Mouse (Mus musculus): Measurements from ENCODE around the gene Spink8. TPM values are rescaled to one million over a fixed set of nuclear protein-coding genes. Genes with fewer than 3 reads are reported as not detected.
"Not testable (repeated sequence)": the region's sequence is repeated elsewhere in the genome, so short reads cannot be mapped to it uniquely, and the experiment has no call there.

Gene Spink8
- polyA plus RNA-seq (2015; fragmentation: Nextera tagmentation; extraction: Ambion mirVana) = not detected in 2 replicates

GRCm38 (mm10) chr9:109811980-109812379, at the start of gene Spink8:
Spink8 (plus strand) TSS chr9:109812280.
- no peak within 1 kb of the TSS for H3K27ac ChIP-seq (ENCODE audit: low read length)
- H3K9ac ChIP-seq (ENCODE audit: low read length) = no peak within 1 kb of the TSS
- H3K9me3 ChIP-seq (ENCODE audit: control insufficient read depth, low read length) = no peaks in the 10 kb centered on the region
- H3K36me3 ChIP-seq (ENCODE audit: control insufficient read depth, insufficient read depth, low read length) = no peaks in the 10 kb centered on the region
- no peak for ATAC-seq (ENCODE audit: low read depth)
- no peak within 1 kb of the TSS for H3K4me3 ChIP-seq (ENCODE audit: low read length)
- 73% methylated on average over 1 of the region's 1 CpGs for WGBS
- no peaks in the 10 kb centered on the region for H3K27me3 ChIP-seq (ENCODE audit: control insufficient read depth, insufficient read depth, low read depth, low read length)
- no peak within 1 kb of the TSS for H3K4me2 ChIP-seq (ENCODE audit: low read depth, low read length)
- H3K4me1 ChIP-seq (replicated peaks; ENCODE audit: control insufficient read depth, insufficient read depth, low read length) = no peaks in the 10 kb centered on the region

GRCm38 (mm10) chr9:109766841-109767240, 45.2 kb upstream of the Spink8 start:
- not testable (repeated sequence) for H3K36me3 ChIP-seq (ENCODE audit: control insufficient read depth, insufficient read depth, low read length); H3K4me3 ChIP-seq (ENCODE audit: low read length); H3K27ac ChIP-seq (ENCODE audit: low read length); H3K27me3 ChIP-seq (ENCODE audit: control insufficient read depth, insufficient read depth, low read depth, low read length); H3K4me2 ChIP-seq (ENCODE audit: low read depth, low read length); H3K9me3 ChIP-seq (ENCODE audit: control insufficient read depth, low read length); H3K4me1 ChIP-seq (replicated peaks; ENCODE audit: control insufficient read depth, insufficient read depth, low read length); H3K9ac ChIP-seq (ENCODE audit: low read length); ATAC-seq (ENCODE audit: low read depth)
- 69% methylated on average over 1 of the region's 1 CpGs for WGBS

- ATAC-seq (ENCODE audit: low read depth); H3K27ac ChIP-seq (ENCODE audit: low read length); H3K4me1 ChIP-seq (replicated peaks; ENCODE audit: control insufficient read depth, insufficient read depth, low read length); H3K4me3 ChIP-seq (ENCODE audit: low read length); H3K9ac ChIP-seq (ENCODE audit: low read length); H3K4me2 ChIP-seq (ENCODE audit: low read depth, low read length); H3K27me3 ChIP-seq (ENCODE audit: control insufficient read depth, insufficient read depth, low read depth, low read length); H3K9me3 ChIP-seq (ENCODE audit: control insufficient read depth, low read length); H3K36me3 ChIP-seq (ENCODE audit: control insufficient read depth, insufficient read depth, low read length): not testable (repeated sequence)
- WGBS = 79% methylated on average over 4 of the region's 4 CpGs
Measured at GRCm38 (mm10) chr9:109790570-109790969, 21.5 kb upstream of the Spink8 start, which contains the start of gene Fbxw27. Fbxw27 (minus strand) TSS chr9:109790670.

GRCm38 (mm10) chr9:109795221-109795620, 16.9 kb upstream of the Spink8 start:
- Histone ChIP-seq H3K9me3 (ENCODE audit: control insufficient read depth, low read length) (no peaks in the 10 kb centered on the region), H3K4me3 (ENCODE audit: low read length) (no peak overlapping the region), H3K36me3 (ENCODE audit: control insufficient read depth, insufficient read depth, low read length) (no peaks in the 10 kb centered on the region), H3K4me2 (ENCODE audit: low read depth, low read length) (no peak overlapping the region), H3K27me3 (ENCODE audit: control insufficient read depth, insufficient read depth, low read depth, low read length) (no peaks in the 10 kb centered on the region), H3K4me1 (replicated peaks; ENCODE audit: control insufficient read depth, insufficient read depth, low read length) (no peaks in the 10 kb centered on the region), H3K9ac (ENCODE audit: low read length) (no peak overlapping the region), H3K27ac (ENCODE audit: low read length) (no peak overlapping the region)
- 65% methylated on average over 2 of the region's 2 CpGs for WGBS
- ATAC-seq (ENCODE audit: low read depth) = no peak

GRCm38 (mm10) chr9:109795811-109796210, 16.3 kb upstream of the Spink8 start:
- no peaks in the 10 kb centered on the region for H3K27me3 ChIP-seq (ENCODE audit: control insufficient read depth, insufficient read depth, low read depth, low read length)
- WGBS = 67% methylated on average over 2 of the region's 2 CpGs
- no peak overlapping the region for H3K4me2 ChIP-seq (ENCODE audit: low read depth, low read length)
- no peak for ATAC-seq (ENCODE audit: low read depth)
- no peak overlapping the region for H3K27ac ChIP-seq (ENCODE audit: low read length)
- no peak overlapping the region for H3K4me3 ChIP-seq (ENCODE audit: low read length)
- no peaks in the 10 kb centered on the region for H3K9me3 ChIP-seq (ENCODE audit: control insufficient read depth, low read length)
- no peaks in the 10 kb centered on the region for H3K4me1 ChIP-seq (replicated peaks; ENCODE audit: control insufficient read depth, insufficient read depth, low read length)
- no peaks in the 10 kb centered on the region for H3K36me3 ChIP-seq (ENCODE audit: control insufficient read depth, insufficient read depth, low read length)
- H3K9ac ChIP-seq (ENCODE audit: low read length) = no peak overlapping the region

- no peak overlapping the region for H3K4me2 ChIP-seq (ENCODE audit: low read depth, low read length)
- no peaks in the 10 kb centered on the region for H3K36me3 ChIP-seq (ENCODE audit: control insufficient read depth, insufficient read depth, low read length)
- H3K27me3 ChIP-seq (ENCODE audit: control insufficient read depth, insufficient read depth, low read depth, low read length) = no peaks in the 10 kb centered on the region
- H3K4me3 ChIP-seq (ENCODE audit: low read length) = no peak overlapping the region
- 83% methylated on average over 1 of the region's 1 CpGs for WGBS
- ATAC-seq (ENCODE audit: low read depth) = no peak
- no peak overlapping the region for H3K27ac ChIP-seq (ENCODE audit: low read length)
- H3K9me3 ChIP-seq (ENCODE audit: control insufficient read depth, low read length) = no peaks in the 10 kb centered on the region
- no peak overlapping the region for H3K9ac ChIP-seq (ENCODE audit: low read length)
- H3K4me1 ChIP-seq (replicated peaks; ENCODE audit: control insufficient read depth, insufficient read depth, low read length) = no peaks in the 10 kb centered on the region
Measured at GRCm38 (mm10) chr9:109798051-109798450, 14.0 kb upstream of the Spink8 start.

- not testable (repeated sequence) for H3K27me3 ChIP-seq (ENCODE audit: control insufficient read depth, insufficient read depth, low read depth, low read length); H3K4me3 ChIP-seq (ENCODE audit: low read length); H3K9me3 ChIP-seq (ENCODE audit: control insufficient read depth, low read length); H3K4me2 ChIP-seq (ENCODE audit: low read depth, low read length); H3K9ac ChIP-seq (ENCODE audit: low read length); H3K4me1 ChIP-seq (replicated peaks; ENCODE audit: control insufficient read depth, insufficient read depth, low read length); H3K36me3 ChIP-seq (ENCODE audit: control insufficient read depth, insufficient read depth, low read length); ATAC-seq (ENCODE audit: low read depth); H3K27ac ChIP-seq (ENCODE audit: low read length)
- WGBS = 69% methylated on average over 2 of the region's 2 CpGs
Measured at GRCm38 (mm10) chr9:109805596-109805995, 6.5 kb upstream of the Spink8 start.

GRCm38 (mm10) chr9:109806260-109806659, 5.8 kb upstream of the Spink8 start:
- H3K36me3 ChIP-seq (ENCODE audit: control insufficient read depth, insufficient read depth, low read length) = no peaks in the 10 kb centered on the region
- ATAC-seq (ENCODE audit: low read depth) = no peak
- H3K4me1 ChIP-seq (replicated peaks; ENCODE audit: control insufficient read depth, insufficient read depth, low read length) = no peaks in the 10 kb centered on the region
- no peak overlapping the region for H3K27ac ChIP-seq (ENCODE audit: low read length)
- 38% methylated on average over 1 of the region's 1 CpGs for WGBS
- no peaks in the 10 kb centered on the region for H3K9me3 ChIP-seq (ENCODE audit: control insufficient read depth, low read length)
- H3K4me2 ChIP-seq (ENCODE audit: low read depth, low read length) = no peak overlapping the region
- H3K9ac ChIP-seq (ENCODE audit: low read length) = no peak overlapping the region
- no peak overlapping the region for H3K4me3 ChIP-seq (ENCODE audit: low read length)
- H3K27me3 ChIP-seq (ENCODE audit: control insufficient read depth, insufficient read depth, low read depth, low read length) = no peaks in the 10 kb centered on the region

GRCm38 (mm10) chr9:109806695-109807293, 5.3 kb upstream of the Spink8 start:
- Histone ChIP-seq H3K9ac (ENCODE audit: low read length) (no peak overlapping the region), H3K36me3 (ENCODE audit: control insufficient read depth, insufficient read depth, low read length) (no peaks in the 10 kb centered on the region), H3K4me2 (ENCODE audit: low read depth, low read length) (no peak overlapping the region), H3K9me3 (ENCODE audit: control insufficient read depth, low read length) (no peaks in the 10 kb centered on the region), H3K4me3 (ENCODE audit: low read length) (no peak overlapping the region), H3K27me3 (ENCODE audit: control insufficient read depth, insufficient read depth, low read depth, low read length) (no peaks in the 10 kb centered on the region), H3K4me1 (replicated peaks; ENCODE audit: control insufficient read depth, insufficient read depth, low read length) (no peaks in the 10 kb centered on the region), H3K27ac (ENCODE audit: low read length) (no peak overlapping the region)
- 67% methylated on average over 2 of the region's 2 CpGs for WGBS
- no peak for ATAC-seq (ENCODE audit: low read depth)

- Histone ChIP-seq H3K4me1 (replicated peaks; ENCODE audit: control insufficient read depth, insufficient read depth, low read length) (no peaks in the 10 kb centered on the region), H3K36me3 (ENCODE audit: control insufficient read depth, insufficient read depth, low read length) (no peaks in the 10 kb centered on the region), H3K4me3 (ENCODE audit: low read length) (no peak overlapping the region), H3K27me3 (ENCODE audit: control insufficient read depth, insufficient read depth, low read depth, low read length) (no peaks in the 10 kb centered on the region), H3K9me3 (ENCODE audit: control insufficient read depth, low read length) (no peaks in the 10 kb centered on the region), H3K4me2 (ENCODE audit: low read depth, low read length) (no peak overlapping the region), H3K9ac (ENCODE audit: low read length) (no peak overlapping the region), H3K27ac (ENCODE audit: low read length) (no peak overlapping the region)
- ATAC-seq (ENCODE audit: low read depth) = no peak
- WGBS = 22% methylated on average over 3 of the region's 3 CpGs
Measured at GRCm38 (mm10) chr9:109807898-109808297, 4.2 kb upstream of the Spink8 start.
